Mouse (Mus musculus) MEL (cell line): ENCODE results near the gene Mob4. TPM values are rescaled to one million over a fixed set of nuclear protein-coding genes. Genes with fewer than 3 reads are reported as not detected.

ENCODE experiments used
- DNase-seq: peaks from one replicate; pipeline ENCODE4 v3.0.0; 2011; ENCODE audit warnings: low read depth, low spot score
- H3K27ac ChIP-seq: 2 replicates; pipeline ENCODE4 v1.5.1; 2012; ENCODE audit warnings: low read depth, mild to moderate bottlenecking, control low read depth, low read length, moderate library complexity; ENCODE audit not compliant: control insufficient read depth
- H3K27me3 ChIP-seq, 2 experiments: fragments of 150-350 bp in 1 of 2; sonication (generic) in 1 of 2; 2 replicates each; pipeline ENCODE4 v1.6.1; 2012; ENCODE audit warnings: low read length in 2 of 2, mild to moderate bottlenecking in 2 of 2, improper control_type of control experiment in 1 of 2, moderate library complexity in 1 of 2; ENCODE audit not compliant: insufficient read depth in 2 of 2, control insufficient read depth in 1 of 2
- H3K36me3 ChIP-seq, 2 experiments: 2 replicates each; pipeline ENCODE4 v1.6.1; 2012 to 2014; ENCODE audit warnings: low read length in 2 of 2, improper control_type of control experiment in 1 of 2, inconsistent platforms in 1 of 2, mild to moderate bottlenecking in 1 of 2; ENCODE audit not compliant: insufficient read depth in 2 of 2, control insufficient read depth in 1 of 2
- H3K4me1 ChIP-seq, 2 experiments: fragments of 150-350 bp in 1 of 2; sonication (generic) in 1 of 2; 2 replicates each; pipeline ENCODE4 v1.6.1; 2012; ENCODE audit warnings: low read length in 2 of 2, improper control_type of control experiment in 1 of 2, mild to moderate bottlenecking in 1 of 2; ENCODE audit not compliant: insufficient read depth in 2 of 2, control insufficient read depth in 1 of 2
- H3K4me3 ChIP-seq, 2 experiments: fragments of 150-350 bp in 1 of 2; sonication (generic) in 1 of 2; 2 replicates each; pipeline ENCODE4 v1.5.1; 2012; ENCODE audit warnings: low read depth in 2 of 2, low read length in 2 of 2, mild to moderate bottlenecking in 2 of 2, moderate library complexity in 2 of 2, control low read depth in 1 of 2, improper control_type of control experiment in 1 of 2; ENCODE audit not compliant: control insufficient read depth in 1 of 2, insufficient read depth in 1 of 2
- H3K79me2 ChIP-seq: 2 replicates; pipeline ENCODE4 v1.6.1; 2012; ENCODE audit warnings: mild to moderate bottlenecking, low read length, moderate library complexity; ENCODE audit not compliant: control insufficient read depth, poor library complexity, insufficient read depth
- H3K9ac ChIP-seq: 2 replicates; pipeline ENCODE4 v1.6.1; 2012; ENCODE audit warnings: low read depth, mild to moderate bottlenecking, control low read depth, low read length, moderate library complexity; ENCODE audit not compliant: control insufficient read depth, poor library complexity, severe bottlenecking
- H3K9me3 ChIP-seq: fragments of 150-350 bp; sonication (generic); replicated peaks from 2 replicates; pipeline ENCODE4 v1.6.1; 2012; ENCODE audit warnings: mild to moderate bottlenecking, low read length, improper control_type of control experiment, moderate library complexity; ENCODE audit not compliant: insufficient read depth
- CHD1 ChIP-seq: IDR thresholded peaks from 2 replicates; pipeline ENCODE4 v1.6.1; 2012; ENCODE audit warnings: low read depth, mild to moderate bottlenecking, inconsistent platforms, low read length, improper control_type of control experiment
- CTCF ChIP-seq, 3 experiments: IDR thresholded peaks in 2 of 3; conservative IDR thresholded peaks in 1 of 3; 2 replicates each; pipeline ENCODE4 v1.5.1; 2011 to 2012; ENCODE audit warnings: low read length in 3 of 3, low read depth in 2 of 3, mild to moderate bottlenecking in 2 of 3, improper control_type of control experiment in 1 of 3, inconsistent platforms in 1 of 3, mixed read lengths in 1 of 3, moderate library complexity in 1 of 3; ENCODE audit not compliant: control insufficient read depth in 1 of 3, insufficient read depth in 1 of 3, poor library complexity in 1 of 3, severe bottlenecking in 1 of 3
- E2F4 ChIP-seq: IDR thresholded peaks from 2 replicates; pipeline ENCODE4 v1.6.1; 2011; ENCODE audit warnings: low read depth, low read length, improper control_type of control experiment, borderline replicate concordance
- ELF1 ChIP-seq: IDR thresholded peaks from 2 replicates; pipeline ENCODE4 v1.6.1; 2014; ENCODE audit warnings: low read depth, mild to moderate bottlenecking, inconsistent platforms, low read length, improper control_type of control experiment, moderate library complexity
- ETS1 ChIP-seq: IDR thresholded peaks from 2 replicates; pipeline ENCODE4 v1.6.1; 2012; ENCODE audit warnings: low read depth, mild to moderate bottlenecking, inconsistent platforms, low read length, improper control_type of control experiment, moderate library complexity
- GATA1 ChIP-seq: IDR thresholded peaks from 2 replicates; pipeline ENCODE4 v1.6.1; 2011; ENCODE audit warnings: low read depth, low read length, improper control_type of control experiment
- HCFC1 ChIP-seq: IDR thresholded peaks from 2 replicates; pipeline ENCODE4 v1.6.1; 2012; ENCODE audit warnings: low read depth, mild to moderate bottlenecking, inconsistent platforms, low read length, improper control_type of control experiment, moderate library complexity
- MYC ChIP-seq: IDR thresholded peaks from 2 replicates; pipeline ENCODE4 v1.6.1; 2011; ENCODE audit warnings: low read depth, mild to moderate bottlenecking, low read length, improper control_type of control experiment, moderate library complexity
- NRF1 ChIP-seq: IDR thresholded peaks from 2 replicates; pipeline ENCODE4 v1.6.1; 2014; ENCODE audit warnings: low read depth, mild to moderate bottlenecking, inconsistent platforms, low read length, improper control_type of control experiment, moderate library complexity; ENCODE audit not compliant: poor library complexity, insufficient read depth, severe bottlenecking
- POLR2A ChIP-seq, 2 experiments: IDR thresholded peaks; 2 replicates each; pipeline ENCODE4 v1.6.1; 2011 to 2012; ENCODE audit warnings: low read length in 2 of 2, mild to moderate bottlenecking in 2 of 2, control low read depth in 1 of 2, improper control_type of control experiment in 1 of 2, low read depth in 1 of 2, moderate library complexity in 1 of 2; ENCODE audit not compliant: control insufficient read depth in 1 of 2, insufficient read depth in 1 of 2, poor library complexity in 1 of 2
- POLR2AphosphoS5 ChIP-seq: IDR thresholded peaks from 2 replicates; pipeline ENCODE4 v1.6.1; 2012; ENCODE audit warnings: low read depth, borderline replicate concordance, mild to moderate bottlenecking, inconsistent platforms, low read length, moderate library complexity, mixed read lengths
- RAD21 ChIP-seq: IDR thresholded peaks from 2 replicates; pipeline ENCODE4 v1.6.1; 2011; ENCODE audit warnings: mild to moderate bottlenecking, low read depth, low read length, improper control_type of control experiment
- SMC3 ChIP-seq: IDR thresholded peaks from 2 replicates; pipeline ENCODE4 v1.6.1; 2011; ENCODE audit warnings: low read depth, low read length, improper control_type of control experiment
- TAL1 ChIP-seq: IDR thresholded peaks from 2 replicates; pipeline ENCODE4 v1.6.1; 2012; ENCODE audit warnings: mild to moderate bottlenecking, inconsistent platforms, low read length, moderate library complexity, mixed read lengths
- TBP ChIP-seq: IDR thresholded peaks from 2 replicates; pipeline ENCODE4 v1.8.0; 2011; ENCODE audit warnings: low read depth, low read length, improper control_type of control experiment
- ZC3H11A ChIP-seq: IDR thresholded peaks from 2 replicates; pipeline ENCODE4 v1.6.1; 2012; ENCODE audit warnings: low read depth, mild to moderate bottlenecking, inconsistent platforms, low read length, improper control_type of control experiment
- polyA plus RNA-seq, 2 experiments: library from polyadenylated mRNA; stranded (reverse) in 1 of 2; unstranded in 1 of 2; fragments of >175 nt in 1 of 2; fragments of >200 nt in 1 of 2; gene quantifications; 2 replicates each; pipeline versions ENCODE4 v1.2.1 to v1.2.4; 2012; ENCODE audit warnings: low replicate concordance in 2 of 2, low read depth in 1 of 2; ENCODE audit not compliant: insufficient read length in 2 of 2, insufficient read depth in 1 of 2, missing spikeins in 1 of 2
- total RNA-seq: library from RNA; depleted of rRNA; stranded (reverse); fragments of 300-350 nt; gene quantifications from 2 replicates; pipeline ENCODE4 v1.2.3, GENCODE M21; 2012

Gene Mob4
- total and polyA plus RNA-seq, 3 experiments, result 22.0 to 62.1 (median 26.6) TPM

DNA sequence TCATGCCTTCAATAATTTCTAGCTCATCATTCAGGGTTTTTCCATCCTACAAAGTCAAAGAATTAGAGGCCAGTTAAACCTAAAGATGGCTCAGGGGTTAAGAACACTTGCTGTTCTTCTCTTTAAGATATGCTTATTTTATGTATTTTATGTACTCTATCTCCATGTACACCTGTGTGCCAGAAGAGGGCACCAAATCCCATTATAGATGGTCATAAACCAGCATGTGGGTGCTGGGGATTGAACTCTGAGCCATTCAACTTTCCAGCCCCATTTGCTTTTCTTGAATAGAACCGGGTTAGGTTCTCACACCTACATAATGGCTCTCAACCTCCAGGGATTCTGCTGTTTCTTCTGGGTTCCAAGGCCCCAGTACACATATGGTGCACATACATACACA is 48.9 kb upstream of the Mob4 start:
- H3K27me3 ChIP-seq, result no peaks in the 10 kb centered on the region
- H3K4me3 ChIP-seq, result 0 out of 4 replicates have a peak overlapping the region, but pooled peaks of 1 of the 2 experiments have one; percentile 3
- TF ChIP-seq CHD1, result no peak
- TF ChIP-seq TBP, result 0 out of 2 replicates have a peak, but pooled peaks have one; percentile 8
- TF ChIP-seq HCFC1, result 0 out of 2 replicates have a peak, but pooled peaks have one; percentile 17
- peak; percentile 67 for TF ChIP-seq MYC
- peak; percentile 16 for TF ChIP-seq RAD21
- no peak for TF ChIP-seq ETS1
- TF ChIP-seq ZC3H11A, result 0 out of 2 replicates have a peak, but pooled peaks have one; percentile 21
- peak; percentile 26 to 58 (median 41) for TF ChIP-seq CTCF (IDR thresholded peaks at IDR 0.05 in 2 of 3, conservative IDR thresholded peaks at IDR 0.05 in 1 of 3; ENCODE audit: control insufficient read depth in 1 of 3, insufficient read depth in 1 of 3, low read depth in 2 of 3, low read length in 3 of 3, poor library complexity in 1 of 3, severe bottlenecking in 1 of 3)
- peak; percentile 50 for TF ChIP-seq SMC3
- no peak for TF ChIP-seq ELF1
- TF ChIP-seq POLR2AphosphoS5, result no peak
- peak; percentile 81 for DNase-seq
- H3K79me2 ChIP-seq, result peaks cover 54% of the 10 kb centered on the region
- H3K9ac ChIP-seq, result no peak overlapping the region
- no peaks in the 10 kb centered on the region for H3K9me3 ChIP-seq
- H3K36me3 ChIP-seq, result peaks cover 41 to 72% of the 10 kb centered on the region in 2 experiments
- H3K4me1 ChIP-seq, result peaks cover 4 to 22% of the 10 kb centered on the region in 2 experiments; a peak in 3 of 4 replicates
- H3K27ac ChIP-seq, result no peak overlapping the region

- Histone ChIP-seq H3K27me3 (no peaks in the 10 kb centered on the region), H3K27ac (peak overlapping the region; percentile 8), H3K36me3 (peaks cover 33 to 57% of the 10 kb centered on the region in 2 experiments)
- peak; percentile 42 for DNase-seq
- TF ChIP-seq POLR2AphosphoS5 (no peak), CTCF (IDR thresholded peaks at IDR 0.05 in 2 of 3, conservative IDR thresholded peaks at IDR 0.05 in 1 of 3; ENCODE audit: control insufficient read depth in 1 of 3, insufficient read depth in 1 of 3, low read depth in 2 of 3, low read length in 3 of 3, poor library complexity in 1 of 3, severe bottlenecking in 1 of 3) (peak in 1 of 3 experiments; percentile 16; a peak in 1 of 6 replicates), MYC (0 out of 2 replicates have a peak, but pooled peaks have one; percentile 18), POLR2A (IDR thresholded peaks at IDR 0.05; ENCODE audit: control insufficient read depth in 1 of 2, insufficient read depth in 1 of 2, low read depth in 1 of 2, low read length in 2 of 2, poor library complexity in 1 of 2) (no peak; a peak in 1 of 4 replicates), NRF1 (no peak), GATA1 (no peak), E2F4 (no peak), TAL1 (no peak)
- TF ChIP-seq, all 39 proteins: peak for 2
- peaks cover 78% of the 10 kb centered on the region for H3K79me2 ChIP-seq
- peak overlapping the region; percentile 67 to 97 for H3K4me3 ChIP-seq
- no peaks in the 10 kb centered on the region for H3K9me3 ChIP-seq
- H3K4me1 ChIP-seq, result peaks cover 6 to 20% of the 10 kb centered on the region in 2 experiments; a peak in 3 of 4 replicates
- H3K9ac ChIP-seq, result peak overlapping the region; percentile 96
These were observed 45.2 kb upstream of the Mob4 start for GRCm38 (mm10) chr1:55085781-55086366.
